In genomic region chr5:120742125-120742524, GRCm38 (mm10) we compare ENCODE assay signal across 9 mouse cellular contexts. TPM values are rescaled to one million over a fixed set of nuclear protein-coding genes. Genes with fewer than 3 reads are reported as not detected.
DNase-seq lines count a peak whose midpoint lies in the region; ATAC-seq lines count a peak whose summit lies in the region.
"Had no signal": no experiment of that assay in that cellular context is flagged by ENCODE, and none has a peak within 500 bp of the region (broad histone marks: within the 10 kb centered on the region; RNA-seq: fewer than 3 reads in every experiment).

No protein-coding gene starts in this region.

- no peaks in the 10 kb centered on the region for H3K4me1 ChIP-seq in forebrain, embryonic 14.5 days (ENCODE audit: control insufficient read depth, insufficient read depth, low read length)
- H3K4me1 ChIP-seq in forebrain, embryonic 16.5 days (replicated peaks; ENCODE audit: control insufficient read depth, insufficient read depth, low read length): peaks cover 4% of the 10 kb centered on the region
- no peaks in the 10 kb centered on the region for H3K4me1 ChIP-seq in midbrain, embryonic 11.5 days (ENCODE audit: control insufficient read depth, insufficient read depth, low read length)
- peaks cover 3% of the 10 kb centered on the region; the same call in 1 of the 2 replicates for H3K4me1 ChIP-seq in midbrain, embryonic 16.5 days (ENCODE audit: control insufficient read depth, insufficient read depth, low read length)
- H3K4me1 ChIP-seq in limb, embryonic 10.5 days: no peaks in the 10 kb centered on the region

- H3K36me3 ChIP-seq in forebrain, embryonic 14.5 days (ENCODE audit: control insufficient read depth, insufficient read depth, low read length): no peaks in the 10 kb centered on the region
- no peaks in the 10 kb centered on the region for H3K36me3 ChIP-seq in forebrain, embryonic 16.5 days (ENCODE audit: control insufficient read depth, insufficient read depth)
- no peaks in the 10 kb centered on the region for H3K36me3 ChIP-seq in midbrain, embryonic 11.5 days (ENCODE audit: control insufficient read depth, insufficient read depth, low read length)
- H3K36me3 ChIP-seq in midbrain, embryonic 16.5 days (ENCODE audit: control insufficient read depth, insufficient read depth, low read length): no peaks in the 10 kb centered on the region
- H3K36me3 ChIP-seq in limb, embryonic 10.5 days: no peaks in the 10 kb centered on the region

- no peak overlapping the region for H3K4me2 ChIP-seq in forebrain, embryonic 14.5 days (ENCODE audit: low read length)
- no peak overlapping the region for H3K4me2 ChIP-seq in forebrain, embryonic 16.5 days (ENCODE audit: low read length)
- H3K4me2 ChIP-seq in midbrain, embryonic 11.5 days: no peak overlapping the region
- H3K4me2 ChIP-seq in midbrain, embryonic 16.5 days (ENCODE audit: low read length): no peak overlapping the region

- no peak for ATAC-seq in forebrain, embryonic 14.5 days
- no peak for ATAC-seq in forebrain, embryonic 16.5 days
- no peak for ATAC-seq in midbrain, embryonic 11.5 days (ENCODE audit: low FRiP score)
- no peak for ATAC-seq in midbrain, embryonic 16.5 days

- H3K9me3 ChIP-seq in forebrain, embryonic 14.5 days (replicated peaks; ENCODE audit: control insufficient read depth, low read length): no peaks in the 10 kb centered on the region
- no peaks in the 10 kb centered on the region for H3K9me3 ChIP-seq in forebrain, embryonic 16.5 days (ENCODE audit: control insufficient read depth, low read length)
- no peaks in the 10 kb centered on the region for H3K9me3 ChIP-seq in midbrain, embryonic 11.5 days (ENCODE audit: control insufficient read depth, low read length)
- H3K9me3 ChIP-seq in midbrain, embryonic 16.5 days (replicated peaks; ENCODE audit: control insufficient read depth, low read length, poor library complexity, severe bottlenecking): no peaks in the 10 kb centered on the region
- no peaks in the 10 kb centered on the region for H3K9me3 ChIP-seq in limb, embryonic 10.5 days (replicated peaks)

- no peak overlapping the region for H3K4me3 ChIP-seq in forebrain, embryonic 14.5 days (ENCODE audit: low read depth, low read length)
- no peak overlapping the region for H3K4me3 ChIP-seq in forebrain, embryonic 16.5 days (replicated peaks; ENCODE audit: low read length)
- no peak overlapping the region for H3K4me3 ChIP-seq in midbrain, embryonic 11.5 days (ENCODE audit: low read depth, low read length)
- H3K4me3 ChIP-seq in midbrain, embryonic 16.5 days (ENCODE audit: low read depth, low read length): no peak overlapping the region
- H3K4me3 ChIP-seq in limb, embryonic 10.5 days: no peak overlapping the region

- no peak overlapping the region for H3K9ac ChIP-seq in forebrain, embryonic 14.5 days (ENCODE audit: low read length)
- H3K9ac ChIP-seq in forebrain, embryonic 16.5 days (replicated peaks; ENCODE audit: low read depth, low read length): no peak overlapping the region
- H3K9ac ChIP-seq in midbrain, embryonic 11.5 days (ENCODE audit: low read length): no peak overlapping the region
- no peak overlapping the region for H3K9ac ChIP-seq in midbrain, embryonic 16.5 days (ENCODE audit: low read depth, low read length)

- 32% methylated on average over 4 of the region's 4 CpGs for WGBS in forebrain, embryonic 14.5 days
- WGBS in forebrain, embryonic 16.5 days: 27% methylated on average over 4 of the region's 4 CpGs
- WGBS in midbrain, embryonic 11.5 days: 35% methylated on average over 4 of the region's 4 CpGs
- WGBS in midbrain, embryonic 16.5 days: 42% methylated on average over 4 of the region's 4 CpGs
- WGBS in limb, embryonic 10.5 days: 31% methylated on average over 4 of the region's 4 CpGs

- H3K27me3 ChIP-seq in forebrain, embryonic 14.5 days (replicated peaks; ENCODE audit: control insufficient read depth, insufficient read depth, low read length): no peaks in the 10 kb centered on the region
- no peaks in the 10 kb centered on the region for H3K27me3 ChIP-seq in forebrain, embryonic 16.5 days (replicated peaks; ENCODE audit: control insufficient read depth, insufficient read depth, low read length)
- no peaks in the 10 kb centered on the region for H3K27me3 ChIP-seq in midbrain, embryonic 11.5 days (ENCODE audit: control insufficient read depth, insufficient read depth, low read length)
- H3K27me3 ChIP-seq in midbrain, embryonic 16.5 days (ENCODE audit: control insufficient read depth, insufficient read depth, low read depth, low read length): no peaks in the 10 kb centered on the region
- H3K27me3 ChIP-seq in limb, embryonic 10.5 days (ENCODE audit: low read depth, poor library complexity, severe bottlenecking): 0 out of 2 replicates have a peak, but pooled peaks cover 4% of the 10 kb centered on the region

- peak; percentile 57 for DNase-seq in forebrain, embryonic 14.5 days (ENCODE audit: low spot score)
- DNase-seq in midbrain, embryonic 11.5 days (ENCODE audit: low spot score, missing footprints): peak; percentile 91
- DNase-seq in c-Kit-positive CD71-negative TER-119-negative erythroid progenitor cells, embryonic 14.5 days (ENCODE audit: low read depth): peak; percentile 22
- peak; percentile 41 for DNase-seq in limb, embryonic 10.5 days (ENCODE audit: low spot score)
- peak; percentile 46 to 77 for DNase-seq in spleen, postnatal 4 days (ENCODE audit: low spot score in 2 of 2)
- no peak for DNase-seq in gastrocnemius, adult 8-10 months (ENCODE audit: low spot score in 2 of 2)

- H3K27ac ChIP-seq in forebrain, embryonic 14.5 days (ENCODE audit: low read depth, low read length): no peak overlapping the region
- no peak overlapping the region for H3K27ac ChIP-seq in forebrain, embryonic 16.5 days (ENCODE audit: low read length)
- H3K27ac ChIP-seq in midbrain, embryonic 11.5 days (ENCODE audit: low read depth, low read length): no peak overlapping the region
- H3K27ac ChIP-seq in midbrain, embryonic 16.5 days (ENCODE audit: low read length): no peak overlapping the region
- no peak overlapping the region for H3K27ac ChIP-seq in limb, embryonic 10.5 days

RNA-seq across cellular contexts. Expression of gene Oas2, which starts 7.5 kb away (rescaled TPM):
- polyA plus RNA-seq in forebrain, embryonic 14.5 days (2014; fragmentation: Nextera tagmentation; extraction: Ambion mirVana): 0.11 and 0.42 TPM in 2 replicates
- polyA plus RNA-seq in forebrain, embryonic 16.5 days (2015; fragmentation: Nextera tagmentation; extraction: Ambion mirVana): 0.27 TPM in 1 of 2 replicates, not detected in the other
- 0.05 and 0.33 TPM in 2 replicates for polyA plus RNA-seq in midbrain, embryonic 11.5 days (2014; fragmentation: Nextera tagmentation; extraction: Ambion mirVana)
- polyA plus RNA-seq in midbrain, embryonic 16.5 days (2015; fragmentation: Nextera tagmentation; extraction: Ambion mirVana): 0.14 and 0.26 TPM in 2 replicates
- not detected in 2 replicates for polyA plus RNA-seq in limb, embryonic 10.5 days (2016; fragmentation: Nextera tagmentation; extraction: Ambion mirVana)
- under 1 TPM in 2 of 4 experiments, not detected in 2; 0.07 to 0.16 TPM for total RNA-seq in gastrocnemius, adult 8-10 months (2022)

RNA-seq across cellular contexts. Expression of gene Dtx1, which starts 30.4 kb away (rescaled TPM):
- 27.5 and 35.5 TPM in 2 replicates for polyA plus RNA-seq in forebrain, embryonic 14.5 days (2014; fragmentation: Nextera tagmentation; extraction: Ambion mirVana)
- polyA plus RNA-seq in forebrain, embryonic 16.5 days (2015; fragmentation: Nextera tagmentation; extraction: Ambion mirVana): 43.4 and 44.1 TPM in 2 replicates
- polyA plus RNA-seq in midbrain, embryonic 11.5 days (2014; fragmentation: Nextera tagmentation; extraction: Ambion mirVana): 5.1 and 5.2 TPM in 2 replicates
- 49.6 and 50.2 TPM in 2 replicates for polyA plus RNA-seq in midbrain, embryonic 16.5 days (2015; fragmentation: Nextera tagmentation; extraction: Ambion mirVana)
- polyA plus RNA-seq in limb, embryonic 10.5 days (2016; fragmentation: Nextera tagmentation; extraction: Ambion mirVana): 0.84 and 1.7 TPM in 2 replicates
- total RNA-seq in gastrocnemius, adult 8-10 months (2022): 1 to 10 TPM in 1 of 4 experiments, under 1 TPM in 3; 0.22 to 1.3 (median 0.31) TPM

RNA-seq across cellular contexts. Expression of gene Oas3, which starts 35.3 kb away (rescaled TPM):
- 0.19 and 0.27 TPM in 2 replicates for polyA plus RNA-seq in forebrain, embryonic 14.5 days (2014; fragmentation: Nextera tagmentation; extraction: Ambion mirVana)
- 0.15 and 0.25 TPM in 2 replicates for polyA plus RNA-seq in forebrain, embryonic 16.5 days (2015; fragmentation: Nextera tagmentation; extraction: Ambion mirVana)
- 0.11 and 0.20 TPM in 2 replicates for polyA plus RNA-seq in midbrain, embryonic 11.5 days (2014; fragmentation: Nextera tagmentation; extraction: Ambion mirVana)
- polyA plus RNA-seq in midbrain, embryonic 16.5 days (2015; fragmentation: Nextera tagmentation; extraction: Ambion mirVana): 1.1 and 1.4 TPM in 2 replicates
- polyA plus RNA-seq in limb, embryonic 10.5 days (2016; fragmentation: Nextera tagmentation; extraction: Ambion mirVana): 0.14 TPM in 1 of 2 replicates, not detected in the other
- not detected for total RNA-seq in gastrocnemius, adult 8-10 months (2022)
- total RNA-seq: layer of hippocampus, adult 18-20 months had no signal

RNA-seq across cellular contexts. Expression of gene Oas1e, which starts 53.2 kb away (rescaled TPM):
- polyA plus RNA-seq in forebrain, embryonic 14.5 days (2014; fragmentation: Nextera tagmentation; extraction: Ambion mirVana): 0.13 TPM in 1 of 2 replicates, not detected in the other
- polyA plus RNA-seq in forebrain, embryonic 16.5 days (2015; fragmentation: Nextera tagmentation; extraction: Ambion mirVana): not detected in 2 replicates
- polyA plus RNA-seq in midbrain, embryonic 11.5 days (2014; fragmentation: Nextera tagmentation; extraction: Ambion mirVana): 0.12 TPM in 1 of 2 replicates, not detected in the other
- 0.34 and 0.72 TPM in 2 replicates for polyA plus RNA-seq in midbrain, embryonic 16.5 days (2015; fragmentation: Nextera tagmentation; extraction: Ambion mirVana)
- polyA plus RNA-seq in limb, embryonic 10.5 days (2016; fragmentation: Nextera tagmentation; extraction: Ambion mirVana): not detected in 2 replicates
- total RNA-seq in gastrocnemius, adult 8-10 months (2022): not detected
- total RNA-seq: layer of hippocampus, adult 18-20 months had no signal

Comparison
In these comparisons a context has a peak if more than half of its experiments do, and no peak if none do; other contexts are left out.
1. DNase-seq: peak in forebrain, embryonic 14.5 days (single experiment), midbrain, embryonic 11.5 days (single experiment), c-Kit-positive CD71-negative TER-119-negative erythroid progenitor cells, embryonic 14.5 days (single experiment), limb, embryonic 10.5 days (single experiment) and spleen, postnatal 4 days (2 of 2); none in gastrocnemius, adult 8-10 months (0 of 2).